Mouse (Mus musculus) myocyte (in vitro differentiated cells): ENCODE data around the gene Enc1. TPM values are rescaled to one million over a fixed set of nuclear protein-coding genes. Genes with fewer than 3 reads are reported as not detected.

ENCODE experiments used
- H3K27me3 ChIP-seq: one replicate; pipeline ENCODE4 v1.6.1; 2011; ENCODE audit not compliant: control insufficient read depth, insufficient read depth, insufficient read length
- H3K36me3 ChIP-seq: one replicate; pipeline ENCODE4 v1.6.1; 2011; ENCODE audit not compliant: control insufficient read depth, insufficient read depth
- H3K4me2 ChIP-seq: one replicate; pipeline ENCODE4 v1.6.1; 2011; ENCODE audit warnings: low read depth, control low read depth
- H3K4me3 ChIP-seq: one replicate; pipeline ENCODE4 v1.5.1; 2011; ENCODE audit warnings: mild to moderate bottlenecking, control low read depth, moderate library complexity
- H3K79me2 ChIP-seq: one replicate; pipeline ENCODE4 v1.6.1; 2011; ENCODE audit not compliant: control insufficient read depth, insufficient read depth
- H3ac ChIP-seq: one replicate; pipeline ENCODE4 v1.6.1; 2011; ENCODE audit not compliant: control insufficient read depth, insufficient read length
- CEBPB ChIP-seq: IDR thresholded peaks from 2 replicates; pipeline ENCODE4 v1.6.1; 2011; ENCODE audit warnings: mild to moderate bottlenecking, moderate library complexity; ENCODE audit not compliant: poor library complexity, insufficient read depth, severe bottlenecking
- E2F4 ChIP-seq: IDR thresholded peaks from one replicate; pipeline ENCODE4 v1.6.1; 2011; ENCODE audit warnings: mild to moderate bottlenecking, control low read depth, moderate library complexity; ENCODE audit not compliant: insufficient read depth
- MAX ChIP-seq: IDR thresholded peaks from one replicate; pipeline ENCODE4 v1.6.1; 2011; ENCODE audit warnings: low read depth, mild to moderate bottlenecking, control low read depth
- MYOD1 ChIP-seq, 3 experiments: IDR thresholded peaks; one replicate each; pipeline ENCODE4 v1.6.1; 2011; ENCODE audit warnings: control low read depth in 2 of 3, low read depth in 2 of 3, mild to moderate bottlenecking in 2 of 3, moderate library complexity in 1 of 3; ENCODE audit not compliant: insufficient read length in 2 of 3, control insufficient read depth in 1 of 3
- MYOG ChIP-seq, 3 experiments: IDR thresholded peaks; one replicate each; pipeline ENCODE4 v1.6.1; 2011; ENCODE audit warnings: control low read depth in 2 of 3, low read depth in 2 of 3, mild to moderate bottlenecking in 2 of 3; ENCODE audit not compliant: insufficient read length in 2 of 3, control insufficient read depth in 1 of 3, insufficient read depth in 1 of 3
- POLR2A ChIP-seq: IDR thresholded peaks from one replicate; pipeline ENCODE4 v1.6.1; 2011; ENCODE audit warnings: low read depth, mild to moderate bottlenecking, control low read depth, moderate library complexity; ENCODE audit not compliant: insufficient read length
- POLR2AphosphoS2 ChIP-seq: IDR thresholded peaks from one replicate; pipeline ENCODE4 v1.6.1; 2011; ENCODE audit warnings: low read depth, control low read depth; ENCODE audit not compliant: insufficient read length
- REST ChIP-seq: IDR thresholded peaks from one replicate; pipeline ENCODE4 v1.6.1; 2011; ENCODE audit warnings: mild to moderate bottlenecking, control low read depth, moderate library complexity; ENCODE audit not compliant: insufficient read depth, insufficient read length
- SRF ChIP-seq: IDR thresholded peaks from one replicate; pipeline ENCODE4 v1.6.1; 2011; ENCODE audit warnings: low read depth; ENCODE audit not compliant: control insufficient read depth, insufficient read length
- TCF12 ChIP-seq: IDR thresholded peaks from one replicate; pipeline ENCODE4 v1.6.1; 2011; ENCODE audit warnings: mild to moderate bottlenecking, control low read depth; ENCODE audit not compliant: poor library complexity, insufficient read depth, severe bottlenecking
- TCF3 ChIP-seq: IDR thresholded peaks from one replicate; pipeline ENCODE4 v1.6.1; 2011; ENCODE audit warnings: low read depth, control low read depth; ENCODE audit not compliant: insufficient read length
- USF1 ChIP-seq: IDR thresholded peaks from one replicate; pipeline ENCODE4 v1.6.1; 2011; ENCODE audit warnings: low read depth, mild to moderate bottlenecking, control low read depth, moderate library complexity
- polyA plus RNA-seq: library from polyadenylated mRNA; unstranded; fragments of >200 nt; fragmentation: generic; extraction: Trizol; gene quantifications from one replicate; pipeline ENCODE4 v1.2.1, GENCODE M21; 2012; ENCODE audit warnings: missing spikeins

Gene Enc1
- polyA plus RNA-seq, 1 experiment: 21.1 TPM

- H3K4me3 ChIP-seq: no peak overlapping the region
- no peaks in the 10 kb centered on the region for H3K79me2 ChIP-seq
- no peak overlapping the region for H3ac ChIP-seq
- no peaks in the 10 kb centered on the region for H3K27me3 ChIP-seq
- H3K36me3 ChIP-seq: no peaks in the 10 kb centered on the region
- H3K4me2 ChIP-seq: no peak overlapping the region
- TF ChIP-seq POLR2A (no peak), MAX (no peak), MYOG (IDR thresholded peaks at IDR 0.05; ENCODE audit: control insufficient read depth in 1 of 3, insufficient read depth in 1 of 3, insufficient read length in 2 of 3, low read depth in 2 of 3) (no peak), TCF3 (no peak), USF1 (no peak), SRF (no peak), TCF12 (no peak), REST (no peak), CEBPB (no peak), MYOD1 (IDR thresholded peaks at IDR 0.05; ENCODE audit: control insufficient read depth in 1 of 3, insufficient read length in 2 of 3, low read depth in 2 of 3) (no peak), POLR2AphosphoS2 (no peak), E2F4 (no peak)
Measured at GRCm38 (mm10) chr13:97291354-97291753, 50.4 kb downstream of the Enc1 start.

GRCm38 (mm10) chr13:97292026-97292425 lies 51.1 kb downstream of the Enc1 start:
- Histone ChIP-seq H3ac (no peak overlapping the region), H3K27me3 (no peaks in the 10 kb centered on the region), H3K4me2 (no peak overlapping the region), H3K36me3 (no peaks in the 10 kb centered on the region), H3K79me2 (no peaks in the 10 kb centered on the region), H3K4me3 (no peak overlapping the region)
- TF ChIP-seq MYOD1 (IDR thresholded peaks at IDR 0.05; ENCODE audit: control insufficient read depth in 1 of 3, insufficient read length in 2 of 3, low read depth in 2 of 3): peak in 2 of 3 experiments; percentile 45 to 74
- TF ChIP-seq USF1: no peak
- TF ChIP-seq MYOG (IDR thresholded peaks at IDR 0.05; ENCODE audit: control insufficient read depth in 1 of 3, insufficient read depth in 1 of 3, insufficient read length in 2 of 3, low read depth in 2 of 3): peak in 2 of 3 experiments; percentile 78 to 81
- no peak for TF ChIP-seq MAX
- TF ChIP-seq E2F4: no peak

- H3K4me3 ChIP-seq: no peak overlapping the region
Measured at GRCm38 (mm10) chr13:97292451-97293245, 51.7 kb downstream of the Enc1 start.

GRCm38 (mm10) chr13:97295101-97295852 lies 54.4 kb downstream of the Enc1 start:
- H3K4me3 ChIP-seq: no peak overlapping the region

More at GRCm38 (mm10) chr13:97292451-97293245, 51.7 kb downstream of the Enc1 start:
- no peak overlapping the region for H3ac ChIP-seq
- TF ChIP-seq SRF (no peak), CEBPB (no peak), POLR2A (no peak), MYOD1 (IDR thresholded peaks at IDR 0.05; ENCODE audit: control insufficient read depth in 1 of 3, insufficient read length in 2 of 3, low read depth in 2 of 3) (no peak), USF1 (no peak)
- no peaks in the 10 kb centered on the region for H3K27me3 ChIP-seq
- H3K36me3 ChIP-seq: no peaks in the 10 kb centered on the region
- no peak overlapping the region for H3K4me2 ChIP-seq
- no peaks in the 10 kb centered on the region for H3K79me2 ChIP-seq

GRCm38 (mm10) chr13:97295853-97296219 lies 54.9 kb downstream of the Enc1 start:
- Histone ChIP-seq H3K36me3 (no peaks in the 10 kb centered on the region), H3K79me2 (no peaks in the 10 kb centered on the region), H3K4me2 (no peak overlapping the region), H3K27me3 (no peaks in the 10 kb centered on the region), H3K4me3 (no peak overlapping the region), H3ac (no peak overlapping the region)
- TF ChIP-seq MYOD1 (IDR thresholded peaks at IDR 0.05; ENCODE audit: control insufficient read depth in 1 of 3, insufficient read length in 2 of 3, low read depth in 2 of 3): no peak

More at GRCm38 (mm10) chr13:97295101-97295852, 54.4 kb downstream of the Enc1 start:
- Histone ChIP-seq H3K36me3 (no peaks in the 10 kb centered on the region), H3K27me3 (no peaks in the 10 kb centered on the region), H3ac (no peak overlapping the region), H3K4me2 (no peak overlapping the region), H3K79me2 (no peaks in the 10 kb centered on the region)
- TF ChIP-seq TCF3 (no peak), E2F4 (no peak)
